Mouse (Mus musculus) midbrain, embryonic 10.5 days (tissue): ENCODE measurements around the gene Bcam. TPM values are rescaled to one million over a fixed set of nuclear protein-coding genes. Genes with fewer than 3 reads are reported as not detected.
A peak's percentile ranks its signal among the peaks of the same experiment; 100 is the strongest.

ENCODE experiments used
- DNase-seq: peaks from one replicate; pipeline ENCODE4 v3.0.0-alpha.2; 2017; ENCODE audit warnings: low spot score
- H3K27ac ChIP-seq: fragments of 300-500 bp; sonication (generic); replicated peaks from 2 replicates; pipeline ENCODE4 v1.5.1; 2016; ENCODE audit warnings: mild to moderate bottlenecking
- H3K27me3 ChIP-seq: fragments of 300-500 bp; sonication (generic); 2 replicates; pipeline ENCODE4 v1.6.1; 2016; ENCODE audit warnings: low read depth, mild to moderate bottlenecking; ENCODE audit not compliant: poor library complexity, severe bottlenecking
- H3K36me3 ChIP-seq: fragments of 300-500 bp; sonication (generic); 2 replicates; pipeline ENCODE4 v1.6.1; 2016; ENCODE audit warnings: mild to moderate bottlenecking, moderate library complexity
- H3K4me1 ChIP-seq: fragments of 300-500 bp; sonication (generic); 2 replicates; pipeline ENCODE4 v1.6.1; 2016
- H3K4me3 ChIP-seq: fragments of 300-500 bp; sonication (generic); 2 replicates; pipeline ENCODE4 v1.5.1; 2016; ENCODE audit warnings: mild to moderate bottlenecking, moderate library complexity
- H3K9me3 ChIP-seq: fragments of 300-500 bp; sonication (generic); replicated peaks from 2 replicates; pipeline ENCODE4 v1.6.1; 2016; ENCODE audit warnings: mild to moderate bottlenecking
- WGBS: fragments of 180-500 bp; shearing (Covaris S2); methylation state at CpG from one replicate; pipeline ENCODE4 v1.1.7; 2016; 5-methylcytosine and 5-hydroxymethylcytosine counted together
- polyA plus RNA-seq: library from polyadenylated mRNA; unstranded; fragments of >200 nt; fragmentation: Nextera tagmentation; extraction: Ambion mirVana; gene quantifications from 2 replicates; pipeline ENCODE4 v1.2.1, GENCODE M21; 2016

Gene Bcam
- polyA plus RNA-seq, 1 experiment from 2014 or later = 32.2 TPM

GRCm38 (mm10) chr7:19726541-19726940 is 44.3 kb downstream of the Bcam start:
- Histone ChIP-seq H3K27ac (no peak overlapping the region), H3K36me3 (peaks cover 100% of the 10 kb centered on the region), H3K27me3 (no peaks in the 10 kb centered on the region), H3K9me3 (peaks cover 5% of the 10 kb centered on the region), H3K4me3 (no peak overlapping the region), H3K4me1 (no peaks in the 10 kb centered on the region)
- 89% methylated on average over 4 of the region's 4 CpGs for WGBS
- no peak for DNase-seq

GRCm38 (mm10) chr7:19724167-19724566 is 46.6 kb downstream of the Bcam start:
- no peak for DNase-seq
- Histone ChIP-seq H3K36me3 (peaks cover 98% of the 10 kb centered on the region), H3K4me3 (no peak overlapping the region), H3K4me1 (no peaks in the 10 kb centered on the region), H3K27ac (no peak overlapping the region), H3K9me3 (peaks cover 17% of the 10 kb centered on the region), H3K27me3 (no peaks in the 10 kb centered on the region)
- WGBS = 95% methylated on average over 12 of the region's 12 CpGs

DNA sequence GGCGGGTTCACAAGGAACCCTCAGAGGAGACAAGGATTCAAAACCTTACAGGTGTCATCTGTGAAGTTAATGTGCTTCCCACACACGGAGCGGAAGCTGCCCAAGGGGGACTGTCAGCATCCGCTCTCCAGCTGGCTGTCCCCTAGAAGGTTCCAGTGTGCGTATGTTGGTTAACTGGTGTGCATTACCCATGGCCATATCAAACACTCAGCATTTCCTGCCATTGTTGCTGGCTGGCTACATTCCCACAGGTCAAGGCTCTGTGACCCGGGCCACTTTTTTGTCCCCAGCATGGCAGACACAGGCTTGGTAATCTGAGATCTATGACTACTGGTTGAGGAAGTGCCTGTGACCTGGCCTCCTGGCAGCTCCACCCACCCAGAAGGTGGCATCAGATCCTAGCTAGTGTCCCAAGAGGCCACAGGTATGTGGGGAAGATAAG is 48.0 kb downstream of the Bcam start:
- Histone ChIP-seq H3K27me3 (no peaks in the 10 kb centered on the region), H3K4me3 (no peak overlapping the region), H3K4me1 (no peaks in the 10 kb centered on the region), H3K27ac (no peak overlapping the region), H3K36me3 (peaks cover 88% of the 10 kb centered on the region), H3K9me3 (peaks cover 17% of the 10 kb centered on the region)
- 92% methylated on average over 6 of the region's 6 CpGs for WGBS
- no peak for DNase-seq

- Histone ChIP-seq H3K36me3 (peaks cover 60% of the 10 kb centered on the region), H3K9me3 (peaks cover 17% of the 10 kb centered on the region), H3K4me3 (no peak overlapping the region), H3K4me1 (peaks cover 17% of the 10 kb centered on the region), H3K27ac (no peak overlapping the region), H3K27me3 (no peaks in the 10 kb centered on the region)
- WGBS = 88% methylated on average over 4 of the region's 4 CpGs
- DNase-seq = no peak
Observed at GRCm38 (mm10) chr7:19719200-19719599, 51.6 kb downstream of the Bcam start.

DNA sequence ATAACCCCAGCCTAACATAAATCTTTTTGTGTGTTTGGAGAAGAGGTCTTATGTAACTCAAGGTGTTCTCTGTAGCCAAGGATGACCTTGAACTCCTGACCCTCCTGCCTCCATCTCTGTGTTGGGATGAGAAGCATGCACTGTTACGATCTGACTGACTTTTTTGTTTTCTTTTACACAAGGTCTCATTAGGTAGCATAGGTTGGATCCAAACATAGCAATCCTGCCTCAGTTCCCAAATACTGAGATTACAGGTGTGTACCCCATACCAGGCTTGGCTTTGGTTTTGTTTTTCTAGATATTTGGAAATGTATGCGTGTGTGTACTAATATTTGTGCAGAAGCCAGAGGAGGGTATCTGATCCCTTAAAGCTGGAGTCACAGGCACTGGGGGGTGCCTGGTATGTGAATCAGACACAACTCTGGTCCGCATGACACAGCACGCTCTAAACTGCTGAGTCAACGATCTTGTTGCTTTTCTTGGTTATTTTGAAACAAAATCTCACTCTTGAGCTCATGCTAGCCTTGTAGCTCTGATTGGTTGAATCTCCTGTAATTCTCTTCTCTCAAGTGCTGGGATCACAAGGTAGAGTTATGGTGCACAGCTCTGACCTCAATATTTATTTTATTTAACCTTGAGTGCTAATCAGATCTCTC is 52.4 kb downstream of the Bcam start:
- H3K9me3 ChIP-seq = peaks cover 17% of the 10 kb centered on the region
- no peak overlapping the region for H3K4me3 ChIP-seq
- peaks cover 58% of the 10 kb centered on the region for H3K36me3 ChIP-seq
- peaks cover 25% of the 10 kb centered on the region for H3K4me1 ChIP-seq
- no peaks in the 10 kb centered on the region for H3K27me3 ChIP-seq
- no peak for DNase-seq
- H3K27ac ChIP-seq = no peak overlapping the region
- 94% methylated on average over 5 of the region's 5 CpGs for WGBS

DNA sequence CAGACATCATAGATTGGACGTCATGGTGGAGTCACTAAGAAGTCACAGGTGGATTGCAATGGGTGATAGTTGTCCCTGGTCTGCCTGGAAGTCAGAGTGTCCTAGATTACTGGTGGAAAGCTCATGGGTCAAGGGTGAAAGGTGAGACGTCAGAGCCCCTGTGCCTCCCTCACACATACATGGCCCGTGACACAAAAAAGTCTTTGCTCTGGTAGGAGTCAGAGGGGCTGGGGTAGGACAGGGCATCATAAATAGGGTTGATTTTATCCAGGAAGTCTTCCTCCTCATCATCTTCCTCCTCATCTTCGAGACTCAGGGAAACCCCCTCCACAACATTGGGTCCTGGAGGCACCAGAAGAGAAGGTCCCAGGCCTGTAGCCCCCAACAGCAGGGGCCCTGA is 53.5 kb downstream of the Bcam start:
- Histone ChIP-seq H3K36me3 (peaks cover 58% of the 10 kb centered on the region), H3K9me3 (peaks cover 17% of the 10 kb centered on the region), H3K27me3 (no peaks in the 10 kb centered on the region), H3K4me1 (peaks cover 25% of the 10 kb centered on the region), H3K4me3 (0 out of 2 replicates have a peak overlapping the region, but pooled peaks have one; percentile 100), H3K27ac (no peak overlapping the region)
- DNase-seq = no peak
- 92% methylated on average over 4 of the region's 4 CpGs for WGBS

DNA sequence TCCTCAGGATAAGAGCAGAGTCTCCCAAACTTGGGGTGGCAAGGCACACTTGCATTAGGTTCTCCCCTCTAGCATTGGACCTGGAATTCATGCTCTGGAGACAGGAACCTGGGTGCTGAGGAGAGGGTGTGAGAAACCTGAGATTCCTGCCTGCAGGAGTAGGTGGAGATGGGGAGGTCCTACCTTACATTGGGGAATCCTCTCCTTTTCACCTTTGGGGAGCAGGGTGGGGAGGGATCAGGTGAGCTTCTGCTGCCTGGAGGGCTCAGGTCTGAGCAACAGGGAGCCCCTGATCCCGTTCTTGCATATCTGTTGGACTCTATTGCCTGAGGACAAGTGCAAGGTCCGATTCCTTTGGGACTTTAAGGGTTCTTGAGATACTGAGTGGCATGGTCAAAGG is 54.0 kb downstream of the Bcam start:
- H3K4me1 ChIP-seq = peaks cover 25% of the 10 kb centered on the region
- DNase-seq = no peak
- H3K9me3 ChIP-seq = peaks cover 15% of the 10 kb centered on the region
- 78% methylated on average over 2 of the region's 2 CpGs for WGBS
- peaks cover 58% of the 10 kb centered on the region for H3K36me3 ChIP-seq
- peak overlapping the region; percentile 89 for H3K27ac ChIP-seq
- peak overlapping the region; percentile 100 for H3K4me3 ChIP-seq
- H3K27me3 ChIP-seq = no peaks in the 10 kb centered on the region

DNA sequence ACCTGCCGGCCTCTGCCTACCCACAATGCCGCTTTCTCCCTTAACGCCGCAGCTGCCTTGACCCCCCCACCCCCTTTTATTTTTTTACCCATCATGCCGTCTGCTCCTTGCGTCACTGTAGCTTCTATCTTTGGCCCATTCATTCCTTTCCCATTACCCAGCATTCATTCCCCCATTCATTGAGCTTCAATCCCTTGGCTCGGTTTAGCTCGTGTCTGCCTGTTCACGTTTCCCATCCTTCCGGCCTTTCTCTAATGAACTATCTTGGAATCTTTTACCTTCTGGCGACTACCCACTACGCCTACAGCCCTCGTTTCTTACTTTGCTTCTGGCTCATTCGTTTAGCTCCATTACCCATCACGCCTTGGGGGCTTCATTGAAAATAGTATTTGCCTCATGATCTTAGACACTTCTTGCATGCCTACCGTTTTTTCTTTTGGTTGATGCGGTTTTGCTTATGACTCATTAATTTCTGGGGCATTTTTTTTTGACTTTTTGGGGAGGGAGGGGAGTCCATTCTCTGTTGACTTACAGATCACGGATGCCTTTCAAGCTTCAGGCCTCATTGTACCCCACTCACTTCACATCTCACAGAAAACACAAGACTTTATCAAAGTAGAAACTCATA is 54.6 kb downstream of the Bcam start:
- peaks cover 9% of the 10 kb centered on the region for H3K9me3 ChIP-seq
- WGBS = 5% methylated on average over 18 of the region's 18 CpGs
- peaks cover 58% of the 10 kb centered on the region for H3K36me3 ChIP-seq
- H3K27ac ChIP-seq = peak overlapping the region; percentile 89
- H3K4me1 ChIP-seq = peaks cover 25% of the 10 kb centered on the region
- DNase-seq = no peak
- peak overlapping the region; percentile 100 for H3K4me3 ChIP-seq
- H3K27me3 ChIP-seq = no peaks in the 10 kb centered on the region

GRCm38 (mm10) chr7:19715239-19716054 is 55.4 kb downstream of the Bcam start, which contains the start of gene Tomm40:
Gene Tomm40 (minus strand): TSS chr7:19715438.
- peak within 1 kb of the TSS; percentile 89 for H3K27ac ChIP-seq
- WGBS = under 1% methylated on average over 59 of the region's 59 CpGs
- peak; percentile 99 for DNase-seq
- H3K4me3 ChIP-seq = peak within 1 kb of the TSS; percentile 100
- peaks cover 58% of the 10 kb centered on the region for H3K36me3 ChIP-seq
- H3K4me1 ChIP-seq = peaks cover 25% of the 10 kb centered on the region
- no peaks in the 10 kb centered on the region for H3K27me3 ChIP-seq
- H3K9me3 ChIP-seq = 0 out of 2 replicates have a peak, but pooled peaks cover 1% of the 10 kb centered on the region

- peaks cover 59% of the 10 kb centered on the region for H3K36me3 ChIP-seq
- H3K9me3 ChIP-seq = no peaks in the 10 kb centered on the region
- no peaks in the 10 kb centered on the region for H3K27me3 ChIP-seq
- H3K4me1 ChIP-seq = peaks cover 25% of the 10 kb centered on the region
- no peak for DNase-seq
- peak overlapping the region; percentile 87 for H3K27ac ChIP-seq
- 1% methylated on average over 39 of the region's 39 CpGs for WGBS
- peak overlapping the region; percentile 100 for H3K4me3 ChIP-seq
Observed at GRCm38 (mm10) chr7:19714836-19715235, 56.0 kb downstream of the Bcam start.

DNA sequence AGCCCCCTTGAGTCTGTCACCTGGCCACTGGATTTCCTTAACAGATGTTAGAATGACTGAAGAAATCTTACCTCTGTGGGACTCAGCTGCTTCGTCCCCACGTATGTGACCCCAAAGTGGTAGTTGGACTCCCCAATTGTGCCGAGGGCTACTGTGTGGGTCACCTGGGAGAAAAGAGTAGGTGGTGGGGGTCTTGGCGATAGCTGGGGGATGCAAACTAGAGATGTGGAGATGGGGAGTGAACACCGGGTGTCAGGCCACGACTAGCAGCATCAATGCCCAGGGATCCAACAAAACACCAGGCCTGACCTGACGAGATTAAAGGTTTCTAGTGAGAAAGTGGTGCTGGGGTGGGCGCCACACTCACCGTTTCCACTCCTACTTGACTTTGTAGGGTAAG is 57.2 kb downstream of the Bcam start:
- Histone ChIP-seq H3K4me1 (peaks cover 25% of the 10 kb centered on the region), H3K36me3 (peaks cover 63% of the 10 kb centered on the region), H3K27me3 (no peaks in the 10 kb centered on the region), H3K4me3 (peak overlapping the region; percentile 100; the same call in 1 of the 2 replicates), H3K27ac (no peak overlapping the region), H3K9me3 (no peaks in the 10 kb centered on the region)
- DNase-seq = no peak
- WGBS = 88% methylated on average over 9 of the region's 9 CpGs

DNA sequence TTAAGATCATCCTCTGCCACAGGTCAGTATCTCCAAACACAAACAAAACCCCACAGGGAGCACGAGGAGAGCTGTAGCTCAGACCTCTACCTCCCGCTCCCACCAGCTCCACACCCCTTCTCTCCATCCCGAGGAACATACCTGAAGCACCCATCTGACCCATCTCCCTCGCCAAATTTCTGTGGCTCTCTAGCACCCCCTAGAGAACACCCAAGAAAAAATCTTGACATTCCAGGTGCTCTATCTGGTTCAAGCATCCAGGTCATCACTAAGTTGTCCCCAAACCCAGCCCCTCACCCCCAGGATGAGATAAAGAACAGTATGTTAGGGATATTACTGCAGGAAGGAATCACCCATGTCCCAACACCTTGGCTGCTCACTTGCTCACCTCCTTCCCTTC is 57.6 kb downstream of the Bcam start:
- H3K36me3 ChIP-seq = peaks cover 67% of the 10 kb centered on the region
- peaks cover 25% of the 10 kb centered on the region for H3K4me1 ChIP-seq
- peak overlapping the region; percentile 100; the same call in 1 of the 2 replicates for H3K4me3 ChIP-seq
- no peak overlapping the region for H3K27ac ChIP-seq
- no peak for DNase-seq
- 59% methylated on average over 4 of the region's 4 CpGs for WGBS
- no peaks in the 10 kb centered on the region for H3K27me3 ChIP-seq
- H3K9me3 ChIP-seq = no peaks in the 10 kb centered on the region
